Mouse (Mus musculus) E14TG2a.4 (cell line): Measurements from ENCODE around the gene Thrb.

Experiments
- H3K27me3 ChIP-seq: 2 replicates; pipeline ENCODE4 v1.6.1; 2014; ENCODE audit warnings: low read length, control low read depth; ENCODE audit not compliant: insufficient read depth
- H3K36me3 ChIP-seq: 2 replicates; pipeline ENCODE4 v1.6.1; 2014; ENCODE audit warnings: low read length, control low read depth; ENCODE audit not compliant: insufficient read depth
- H3K4me1 ChIP-seq: replicated peaks from 2 replicates; pipeline ENCODE4 v1.6.1; 2014; ENCODE audit warnings: low read depth, low read length, control low read depth
- H3K4me3 ChIP-seq: replicated peaks from 2 replicates; pipeline ENCODE4 v1.5.1; 2014; ENCODE audit warnings: mild to moderate bottlenecking, low read length
- H3K9me3 ChIP-seq: 2 replicates; pipeline ENCODE4 v1.6.1; 2014; ENCODE audit warnings: low read length, control low read depth
- CTCF ChIP-seq: conservative IDR thresholded peaks from 2 replicates; pipeline ENCODE4 v1.5.1; 2014; ENCODE audit warnings: low read length
- NANOG ChIP-seq: IDR thresholded peaks from 2 replicates; pipeline ENCODE4 v1.6.1; 2014; ENCODE audit warnings: borderline replicate concordance, low read length, mixed read lengths
- POU5F1 ChIP-seq: IDR thresholded peaks from 2 replicates; pipeline ENCODE4 v1.6.1; 2014; ENCODE audit warnings: low read length, borderline replicate concordance

The Thrb gene

GRCm38 (mm10) chr14:17912573-17913207, 252.6 kb downstream of the Thrb start:
- no peaks in the 10 kb centered on the region for H3K27me3 ChIP-seq
- H3K4me1 ChIP-seq, result no peaks in the 10 kb centered on the region
- TF ChIP-seq NANOG (no peak), CTCF (no peak), POU5F1 (no peak)
- H3K9me3 ChIP-seq, result no peaks in the 10 kb centered on the region
- no peak overlapping the region for H3K4me3 ChIP-seq
- H3K36me3 ChIP-seq, result no peaks in the 10 kb centered on the region

GRCm38 (mm10) chr14:17915556-17915955, 255.5 kb downstream of the Thrb start:
- no peaks in the 10 kb centered on the region for H3K9me3 ChIP-seq
- no peaks in the 10 kb centered on the region for H3K36me3 ChIP-seq
- no peak overlapping the region for H3K4me3 ChIP-seq
- H3K4me1 ChIP-seq, result no peaks in the 10 kb centered on the region
- H3K27me3 ChIP-seq, result no peaks in the 10 kb centered on the region
- TF ChIP-seq POU5F1, result no peak
- TF ChIP-seq CTCF, result no peak

DNA sequence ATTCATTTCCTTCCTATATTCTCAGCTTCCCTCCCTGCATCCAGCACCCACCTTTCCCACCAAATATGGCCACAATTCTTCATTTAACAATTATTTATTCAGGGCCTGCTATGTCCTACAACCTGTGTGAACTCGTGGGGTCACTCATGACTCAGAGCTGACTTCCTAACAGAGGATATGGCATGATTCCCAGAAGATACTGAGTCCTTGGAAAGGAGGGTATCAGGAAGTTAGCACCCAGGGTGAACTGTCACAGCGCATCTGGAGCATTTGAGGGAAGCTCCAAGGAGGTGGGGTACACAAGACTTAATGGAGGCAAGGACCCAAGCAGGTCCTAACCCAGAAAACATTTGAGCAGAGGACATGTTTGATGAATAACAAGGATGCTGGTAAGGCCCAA, 256.6 kb downstream of the Thrb start:
- Histone ChIP-seq H3K9me3 (no peaks in the 10 kb centered on the region), H3K27me3 (no peaks in the 10 kb centered on the region), H3K36me3 (no peaks in the 10 kb centered on the region), H3K4me1 (no peaks in the 10 kb centered on the region), H3K4me3 (no peak overlapping the region)
- TF ChIP-seq POU5F1, result no peak
- no peak for TF ChIP-seq NANOG
- no peak for TF ChIP-seq CTCF

- Histone ChIP-seq H3K4me3 (no peak overlapping the region), H3K27me3 (no peaks in the 10 kb centered on the region), H3K36me3 (no peaks in the 10 kb centered on the region), H3K4me1 (no peaks in the 10 kb centered on the region), H3K9me3 (no peaks in the 10 kb centered on the region)
- TF ChIP-seq NANOG (no peak), POU5F1 (no peak), CTCF (no peak)
These were observed 257.2 kb downstream of the Thrb start for GRCm38 (mm10) chr14:17917124-17917763.

DNA sequence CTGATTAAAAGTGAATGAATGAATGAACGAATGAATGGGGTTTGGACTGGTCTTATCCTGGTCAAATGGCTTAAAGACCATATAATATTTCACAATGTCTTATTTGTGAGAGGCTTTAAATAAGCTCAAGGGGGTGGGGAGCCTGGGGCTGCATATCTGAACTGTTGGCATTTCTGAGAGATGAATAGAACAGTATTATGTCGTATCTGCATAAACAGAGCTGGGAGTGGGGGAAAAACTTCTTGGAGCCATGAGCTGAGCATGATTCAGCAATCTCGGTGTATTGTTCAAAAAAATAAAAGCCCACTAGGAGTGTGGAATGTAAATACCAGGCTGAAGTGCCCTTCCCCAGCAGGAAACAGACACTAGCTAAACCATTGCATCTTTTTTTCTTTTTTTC, 257.8 kb downstream of the Thrb start:
- H3K4me3 ChIP-seq, result no peak overlapping the region
- no peaks in the 10 kb centered on the region for H3K36me3 ChIP-seq
- H3K9me3 ChIP-seq, result no peaks in the 10 kb centered on the region
- TF ChIP-seq NANOG, result no peak
- no peak for TF ChIP-seq POU5F1
- TF ChIP-seq CTCF, result no peak
- H3K27me3 ChIP-seq, result no peaks in the 10 kb centered on the region
- H3K4me1 ChIP-seq, result no peaks in the 10 kb centered on the region

- H3K4me3 ChIP-seq, result no peak overlapping the region
- no peaks in the 10 kb centered on the region for H3K4me1 ChIP-seq
- no peak for TF ChIP-seq NANOG
- no peak for TF ChIP-seq POU5F1
- no peak for TF ChIP-seq CTCF
- H3K36me3 ChIP-seq, result no peaks in the 10 kb centered on the region
- H3K9me3 ChIP-seq, result no peaks in the 10 kb centered on the region
- H3K27me3 ChIP-seq, result no peaks in the 10 kb centered on the region
These were observed 263.0 kb downstream of the Thrb start for GRCm38 (mm10) chr14:17922807-17923704.

- Histone ChIP-seq H3K4me1 (no peaks in the 10 kb centered on the region), H3K9me3 (no peaks in the 10 kb centered on the region), H3K4me3 (no peak overlapping the region), H3K27me3 (no peaks in the 10 kb centered on the region), H3K36me3 (no peaks in the 10 kb centered on the region)
- TF ChIP-seq CTCF, result no peak
- no peak for TF ChIP-seq POU5F1
- TF ChIP-seq NANOG, result no peak
These were observed 267.4 kb downstream of the Thrb start for GRCm38 (mm10) chr14:17927469-17927868.

DNA sequence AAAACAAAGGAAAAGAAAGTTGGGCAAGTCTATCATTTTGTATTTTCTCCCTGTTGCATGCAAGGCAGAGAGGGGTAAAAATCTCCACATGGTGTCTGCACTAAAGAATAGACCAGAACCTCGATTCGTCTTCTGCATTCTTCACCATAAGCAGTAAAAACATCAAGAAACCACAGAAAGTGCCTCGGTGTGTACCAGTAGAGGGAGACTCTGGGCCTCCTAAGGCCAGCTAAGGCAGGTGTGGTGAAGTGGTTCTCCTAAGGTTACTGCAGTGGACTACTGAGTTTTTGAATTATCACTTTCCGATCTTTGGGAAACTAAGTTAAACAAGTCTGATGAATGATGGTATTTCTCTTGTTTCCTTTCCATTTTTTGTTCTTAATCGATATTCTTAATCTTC, 269.5 kb downstream of the Thrb start:
- no peaks in the 10 kb centered on the region for H3K27me3 ChIP-seq
- H3K9me3 ChIP-seq, result no peaks in the 10 kb centered on the region
- H3K4me1 ChIP-seq, result no peaks in the 10 kb centered on the region
- H3K4me3 ChIP-seq, result no peak overlapping the region
- no peak for TF ChIP-seq CTCF
- no peaks in the 10 kb centered on the region for H3K36me3 ChIP-seq
